ENCODE assay signal across 27 mouse cellular contexts in the genomic region with DNA sequence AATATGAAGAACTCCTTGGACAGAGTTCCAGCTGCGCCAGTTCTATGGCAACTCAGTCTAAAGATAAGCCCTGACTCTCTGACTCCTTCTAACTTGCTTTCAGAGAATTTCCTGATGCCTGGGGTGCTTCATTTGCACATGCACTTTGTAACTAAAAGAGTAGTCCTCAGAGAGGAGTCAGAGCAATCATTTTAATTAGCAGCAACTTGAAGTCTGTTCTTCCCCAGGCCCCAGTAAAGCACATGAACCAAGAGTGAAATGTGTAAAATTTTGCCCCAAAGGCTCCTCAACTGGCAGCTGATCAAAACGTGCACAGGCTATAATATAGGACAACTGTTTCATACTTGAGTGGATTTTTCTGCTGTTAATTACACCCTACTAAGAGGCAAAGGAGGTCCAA.
A peak's percentile ranks its signal among the peaks of the same experiment; 100 is the strongest.
DNase-seq lines count a peak whose midpoint lies in the region; ATAC-seq lines count a peak whose summit lies in the region.
"Had no signal": no experiment of that assay in that cellular context is flagged by ENCODE, and none has a peak within 500 bp of the region (broad histone marks: within the 10 kb centered on the region; RNA-seq: fewer than 3 reads in every experiment).

No protein-coding gene starts in this region.

- H3K36me3 ChIP-seq in hindbrain, embryonic 16.5 days (ENCODE audit: control insufficient read depth, insufficient read depth, low read length), result no peaks in the 10 kb centered on the region
- no peaks in the 10 kb centered on the region for H3K36me3 ChIP-seq in hindbrain, embryonic 12.5 days
- H3K36me3 ChIP-seq in midbrain, embryonic 14.5 days (ENCODE audit: control insufficient read depth, insufficient read depth, low read length), result no peaks in the 10 kb centered on the region
- H3K36me3 ChIP-seq in midbrain, embryonic 11.5 days (ENCODE audit: control insufficient read depth, insufficient read depth, low read length), result no peaks in the 10 kb centered on the region
- H3K36me3 ChIP-seq: embryonic facial prominence, embryonic 12.5 days; forebrain, embryonic 10.5 days; G1E; hindbrain, embryonic 13.5 days; limb, embryonic 10.5 days; limb, embryonic 15.5 days; liver, embryonic 13.5 days; neural tube, embryonic 13.5 days had no signal

- H3K4me2 ChIP-seq in hindbrain, embryonic 16.5 days (ENCODE audit: low read length), result no peak overlapping the region
- H3K4me2 ChIP-seq in hindbrain, embryonic 12.5 days (replicated peaks), result no peak overlapping the region
- no peak overlapping the region for H3K4me2 ChIP-seq in midbrain, embryonic 14.5 days (ENCODE audit: low read length)
- H3K4me2 ChIP-seq in midbrain, embryonic 11.5 days, result no peak overlapping the region
- H3K4me2 ChIP-seq: embryonic facial prominence, embryonic 12.5 days; hindbrain, embryonic 13.5 days; limb, embryonic 15.5 days; liver, embryonic 13.5 days; neural tube, embryonic 13.5 days had no signal

- H3K4me3 ChIP-seq in hindbrain, embryonic 16.5 days (ENCODE audit: low read length), result no peak overlapping the region
- no peak overlapping the region for H3K4me3 ChIP-seq in hindbrain, embryonic 12.5 days
- no peak overlapping the region for H3K4me3 ChIP-seq in midbrain, embryonic 14.5 days (replicated peaks; ENCODE audit: low read depth, low read length)
- H3K4me3 ChIP-seq in midbrain, embryonic 11.5 days (ENCODE audit: low read depth, low read length), result no peak overlapping the region
- H3K4me3 ChIP-seq: embryonic facial prominence, embryonic 12.5 days; forebrain, embryonic 10.5 days; hindbrain, embryonic 13.5 days; limb, embryonic 10.5 days; limb, embryonic 15.5 days; liver, embryonic 13.5 days; neural tube, embryonic 13.5 days had no signal

- no peaks in the 10 kb centered on the region for H3K4me1 ChIP-seq in hindbrain, embryonic 16.5 days (ENCODE audit: control insufficient read depth, insufficient read depth, low read depth, low read length)
- no peaks in the 10 kb centered on the region for H3K4me1 ChIP-seq in hindbrain, embryonic 12.5 days
- H3K4me1 ChIP-seq in midbrain, embryonic 14.5 days (ENCODE audit: control insufficient read depth, insufficient read depth, low read length), result no peaks in the 10 kb centered on the region
- H3K4me1 ChIP-seq in midbrain, embryonic 11.5 days (ENCODE audit: control insufficient read depth, insufficient read depth, low read length), result no peaks in the 10 kb centered on the region
- H3K4me1 ChIP-seq: embryonic facial prominence, embryonic 12.5 days; hindbrain, embryonic 13.5 days; limb, embryonic 10.5 days; limb, embryonic 15.5 days; liver, embryonic 13.5 days; neural tube, embryonic 13.5 days had no signal

- no peak overlapping the region for H3K9ac ChIP-seq in hindbrain, embryonic 16.5 days (ENCODE audit: low read depth, low read length)
- H3K9ac ChIP-seq in hindbrain, embryonic 12.5 days, result no peak overlapping the region
- H3K9ac ChIP-seq in midbrain, embryonic 14.5 days (replicated peaks; ENCODE audit: low read length), result no peak overlapping the region
- H3K9ac ChIP-seq in midbrain, embryonic 11.5 days (ENCODE audit: low read length), result no peak overlapping the region
- H3K9ac ChIP-seq: embryonic facial prominence, embryonic 12.5 days; forebrain, postnatal 0 days; hindbrain, embryonic 13.5 days; limb, embryonic 15.5 days; liver, embryonic 13.5 days; neural tube, embryonic 13.5 days had no signal

- DNase-seq in midbrain, embryonic 14.5 days, result peak; percentile 18
- no peak for DNase-seq in midbrain, embryonic 11.5 days (ENCODE audit: low spot score, missing footprints)
- DNase-seq in brain, adult 2 months (ENCODE audit: low read depth, low spot score), result peak; percentile 2
- DNase-seq: adrenal gland, postnatal 25 days; cerebellum, postnatal 36 days; gastrocnemius, postnatal 10 days; kidney, adult 11 months; kidney, postnatal 36 days; liver, embryonic 13.5 days; lung, adult 18-20 months; lung, postnatal 10 days; right cerebral cortex, postnatal 14 days; thymus, postnatal 4 days had no signal

- H3K27me3 ChIP-seq in hindbrain, embryonic 16.5 days (replicated peaks; ENCODE audit: control insufficient read depth, insufficient read depth, low read length), result no peaks in the 10 kb centered on the region
- H3K27me3 ChIP-seq in hindbrain, embryonic 12.5 days, result no peaks in the 10 kb centered on the region
- H3K27me3 ChIP-seq in midbrain, embryonic 14.5 days (ENCODE audit: control insufficient read depth, insufficient read depth, low read length), result no peaks in the 10 kb centered on the region
- H3K27me3 ChIP-seq in midbrain, embryonic 11.5 days (ENCODE audit: control insufficient read depth, insufficient read depth, low read length), result no peaks in the 10 kb centered on the region
- H3K27me3 ChIP-seq: embryonic facial prominence, embryonic 12.5 days; hindbrain, embryonic 13.5 days; limb, embryonic 15.5 days; liver, embryonic 13.5 days; neural tube, embryonic 13.5 days had no signal

- H3K9me3 ChIP-seq in hindbrain, embryonic 16.5 days (ENCODE audit: control insufficient read depth, low read length), result no peaks in the 10 kb centered on the region
- H3K9me3 ChIP-seq in hindbrain, embryonic 12.5 days (replicated peaks), result no peaks in the 10 kb centered on the region
- no peaks in the 10 kb centered on the region for H3K9me3 ChIP-seq in midbrain, embryonic 14.5 days (ENCODE audit: control insufficient read depth, low read length)
- no peaks in the 10 kb centered on the region for H3K9me3 ChIP-seq in midbrain, embryonic 11.5 days (ENCODE audit: control insufficient read depth, low read length)
- H3K9me3 ChIP-seq: embryonic facial prominence, embryonic 12.5 days; forebrain, embryonic 10.5 days; G1E; hindbrain, embryonic 13.5 days; limb, embryonic 10.5 days; limb, embryonic 15.5 days; liver, embryonic 13.5 days; neural tube, embryonic 13.5 days had no signal

- ATAC-seq in hindbrain, embryonic 16.5 days, result peak; percentile 75
- no peak for ATAC-seq in hindbrain, embryonic 12.5 days (ENCODE audit: low FRiP score)
- no peak for ATAC-seq in midbrain, embryonic 14.5 days (ENCODE audit: low FRiP score, low TSS enrichment)
- ATAC-seq in midbrain, embryonic 11.5 days (ENCODE audit: low FRiP score), result no peak
- no peak for ATAC-seq in CD4-positive, CD25-positive, alpha-beta regulatory T cell, adult 4 months
- no peak for ATAC-seq in frontal cortex, adult (ENCODE audit: low TSS enrichment)
- ATAC-seq: forebrain, postnatal 0 days; inflammation-experienced regulatory T-cells, adult 6 months; Patski had no signal

- WGBS in hindbrain, embryonic 16.5 days, result 29% methylated on average over 2 of the region's 2 CpGs
- WGBS in hindbrain, embryonic 12.5 days, result 46% methylated on average over 2 of the region's 2 CpGs
- WGBS in midbrain, embryonic 14.5 days, result 29% methylated on average over 2 of the region's 2 CpGs
- 47% methylated on average over 2 of the region's 2 CpGs for WGBS in midbrain, embryonic 11.5 days

- H3K27ac ChIP-seq in hindbrain, embryonic 16.5 days (ENCODE audit: low read depth, low read length), result no peak overlapping the region
- H3K27ac ChIP-seq in hindbrain, embryonic 12.5 days, result no peak overlapping the region
- H3K27ac ChIP-seq in midbrain, embryonic 14.5 days (replicated peaks; ENCODE audit: low read depth, low read length), result no peak overlapping the region
- H3K27ac ChIP-seq in midbrain, embryonic 11.5 days (ENCODE audit: low read depth, low read length), result no peak overlapping the region
- H3K27ac ChIP-seq: embryonic facial prominence, embryonic 12.5 days; forebrain, embryonic 10.5 days; hindbrain, embryonic 13.5 days; limb, embryonic 10.5 days; limb, embryonic 15.5 days; liver, embryonic 13.5 days; neural tube, embryonic 13.5 days had no signal
